Mouse (Mus musculus): Measurements from ENCODE around the gene Rasgrp1. TPM values are rescaled to one million over a fixed set of nuclear protein-coding genes. Genes with fewer than 3 reads are reported as not detected.

Gene Rasgrp1
- polyA plus RNA-seq (2012): 0.07 TPM in 1 of 2 replicates, not detected in the other

DNA sequence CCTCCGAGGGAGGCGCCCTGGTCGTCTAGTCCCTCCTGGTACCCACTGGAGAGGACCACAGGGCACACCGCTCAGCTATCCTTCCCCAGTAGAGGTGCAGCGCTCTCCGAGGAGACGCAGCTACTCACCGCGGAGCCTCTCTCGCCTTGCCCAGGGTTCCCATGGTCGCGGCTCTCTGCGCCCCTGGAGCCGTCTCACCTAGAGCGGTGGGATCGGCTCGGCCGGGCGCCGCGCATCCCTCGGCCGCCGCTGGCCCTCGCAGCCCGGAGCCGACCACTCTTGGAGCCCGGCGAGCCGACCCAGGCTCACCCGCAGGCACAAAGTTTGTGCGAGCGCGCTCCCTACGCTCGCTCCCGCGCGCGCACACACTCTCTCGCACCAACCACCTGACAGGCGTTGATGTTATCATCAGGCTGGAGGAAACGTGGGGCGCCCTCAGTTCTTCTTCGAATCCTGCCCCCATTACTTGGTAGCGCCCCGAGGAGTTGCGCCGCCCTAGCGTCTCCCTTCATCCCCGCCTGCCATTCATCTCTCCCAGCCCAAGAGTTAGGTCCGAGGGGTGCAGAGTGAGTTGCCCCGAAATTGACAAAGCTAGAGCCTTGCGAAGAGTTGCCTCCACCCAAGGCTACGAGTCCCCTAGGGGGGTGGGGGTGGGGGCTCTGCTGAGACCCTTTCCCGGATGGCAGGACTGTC, at the start of gene Rasgrp1:
Gene Rasgrp1, minus strand, starts transcription at position 455 of the 693 bp plus-strand sequence.
- Histone ChIP-seq H3K27me3 (ENCODE audit: control insufficient read depth) (peaks cover 27% of the 10 kb centered on the region), H3K36me3 (ENCODE audit: control insufficient read depth) (no peaks in the 10 kb centered on the region), H3K4me1 (ENCODE audit: control insufficient read depth) (peaks cover 2% of the 10 kb centered on the region), H3K4me3 (replicated peaks) (peak within 1 kb of the TSS; percentile 29), H3K9me3 (ENCODE audit: control insufficient read depth, low read length) (no peaks in the 10 kb centered on the region)
- TF ChIP-seq TAL1 (IDR thresholded peaks at IDR 0.05; ENCODE audit: low read length) (no peak), GATA1 (IDR thresholded peaks at IDR 0.05; ENCODE audit: low read length) (no peak)

DNA sequence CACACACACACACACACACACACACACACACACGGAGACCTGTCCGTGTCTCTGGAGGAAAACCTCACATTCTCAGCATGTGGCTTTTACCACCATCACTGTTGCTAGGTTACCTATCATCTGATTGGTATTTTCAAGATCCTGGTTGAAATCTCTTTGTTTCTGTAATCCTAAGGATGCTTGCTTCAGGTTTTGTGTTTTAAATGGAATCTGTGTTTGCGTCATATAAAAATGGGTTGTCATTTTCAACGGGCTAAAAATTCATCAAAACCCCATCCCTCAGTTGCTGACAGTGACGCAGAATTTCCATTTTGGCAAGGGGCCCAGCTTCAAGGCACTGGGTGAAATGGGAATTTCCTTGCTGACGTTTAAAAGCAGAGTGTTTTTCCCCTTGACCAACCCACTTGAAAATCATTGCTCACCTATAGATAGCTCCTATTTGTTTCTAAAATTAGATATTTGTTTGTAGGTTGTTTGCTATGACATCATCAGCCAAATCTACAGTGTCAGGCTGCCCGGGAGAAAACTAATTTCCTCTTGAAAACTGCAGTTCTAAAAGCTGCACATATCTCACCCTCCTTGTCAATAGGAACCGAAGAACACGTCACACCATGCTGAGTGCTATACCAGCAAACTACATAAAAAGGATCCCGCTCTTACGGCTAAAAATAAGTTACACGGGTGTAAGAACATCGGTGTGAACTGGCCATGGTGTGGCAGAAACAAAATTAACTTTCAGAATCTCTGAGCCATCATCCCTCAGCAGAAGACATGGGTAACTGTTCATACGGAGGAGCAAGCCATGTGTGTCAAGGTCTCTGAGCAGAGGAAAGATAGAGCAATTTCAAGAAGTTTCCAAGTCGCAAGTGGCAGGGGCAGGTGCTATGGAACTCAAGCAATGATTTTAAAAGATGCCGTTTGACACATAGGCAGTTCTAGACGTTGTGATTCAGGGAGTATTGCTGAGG, 47.4 kb upstream of the Rasgrp1 start:
- TF ChIP-seq GATA1 (IDR thresholded peaks at IDR 0.05; ENCODE audit: low read length) (no peak), TAL1 (IDR thresholded peaks at IDR 0.05; ENCODE audit: low read length) (no peak)
- Histone ChIP-seq H3K9me3 (ENCODE audit: control insufficient read depth, low read length) (no peaks in the 10 kb centered on the region), H3K4me3 (replicated peaks) (no peak overlapping the region), H3K4me1 (ENCODE audit: control insufficient read depth) (no peaks in the 10 kb centered on the region), H3K27me3 (ENCODE audit: control insufficient read depth) (no peaks in the 10 kb centered on the region), H3K36me3 (ENCODE audit: control insufficient read depth) (no peaks in the 10 kb centered on the region)

DNA sequence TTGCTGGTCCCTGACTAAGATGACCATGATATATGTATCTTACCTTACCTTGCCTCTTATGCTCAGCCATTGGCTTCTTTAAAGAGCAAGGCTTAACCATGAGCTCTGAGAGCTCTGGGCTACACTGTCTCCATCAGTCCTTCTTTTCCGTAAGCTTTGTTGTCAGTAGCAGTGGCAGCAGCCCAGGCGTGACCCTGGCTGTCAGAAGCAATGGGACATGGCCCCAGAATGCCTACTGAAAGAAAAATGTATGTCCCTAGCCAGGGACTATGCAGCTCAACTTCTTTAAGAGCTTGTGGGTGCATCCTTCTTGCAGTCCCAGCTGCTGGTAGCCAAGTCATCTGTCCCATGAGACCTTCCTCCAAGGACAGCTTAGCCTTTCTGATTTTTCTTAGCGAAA, 46.7 kb upstream of the Rasgrp1 start:
- Histone ChIP-seq H3K4me3 (replicated peaks) (no peak overlapping the region), H3K36me3 (ENCODE audit: control insufficient read depth) (no peaks in the 10 kb centered on the region), H3K9me3 (ENCODE audit: control insufficient read depth, low read length) (no peaks in the 10 kb centered on the region), H3K27me3 (ENCODE audit: control insufficient read depth) (no peaks in the 10 kb centered on the region), H3K4me1 (ENCODE audit: control insufficient read depth) (no peaks in the 10 kb centered on the region)
- TF ChIP-seq TAL1 (IDR thresholded peaks at IDR 0.05; ENCODE audit: low read length): no peak
- TF ChIP-seq GATA1 (IDR thresholded peaks at IDR 0.05; ENCODE audit: low read length): no peak

DNA sequence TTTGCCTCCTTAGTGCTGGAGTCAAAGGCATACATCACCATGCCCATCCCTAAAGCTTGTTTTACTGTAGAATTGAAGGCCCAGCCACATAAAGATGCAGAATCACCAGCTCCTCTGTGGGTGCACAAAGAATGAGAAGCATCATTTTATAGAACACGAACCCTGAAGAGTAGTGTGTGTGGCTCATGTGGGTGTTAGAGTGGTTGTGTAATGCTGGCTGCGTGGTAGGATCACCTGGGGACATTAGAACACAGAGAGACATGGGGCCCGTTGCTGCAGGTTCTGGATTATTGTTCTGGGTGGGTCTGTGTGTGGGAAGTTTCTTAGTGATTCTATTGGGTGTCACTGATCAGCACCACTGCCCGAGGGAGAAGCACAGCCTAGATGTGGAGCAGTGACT, 45.3 kb upstream of the Rasgrp1 start:
- no peaks in the 10 kb centered on the region for H3K36me3 ChIP-seq (ENCODE audit: control insufficient read depth)
- H3K4me3 ChIP-seq (replicated peaks): no peak overlapping the region
- H3K4me1 ChIP-seq (ENCODE audit: control insufficient read depth): no peaks in the 10 kb centered on the region
- no peaks in the 10 kb centered on the region for H3K27me3 ChIP-seq (ENCODE audit: control insufficient read depth)
- H3K9me3 ChIP-seq (ENCODE audit: control insufficient read depth, low read length): no peaks in the 10 kb centered on the region
- TF ChIP-seq TAL1 (IDR thresholded peaks at IDR 0.05; ENCODE audit: low read length): no peak
- TF ChIP-seq GATA1 (IDR thresholded peaks at IDR 0.05; ENCODE audit: low read length): no peak

DNA sequence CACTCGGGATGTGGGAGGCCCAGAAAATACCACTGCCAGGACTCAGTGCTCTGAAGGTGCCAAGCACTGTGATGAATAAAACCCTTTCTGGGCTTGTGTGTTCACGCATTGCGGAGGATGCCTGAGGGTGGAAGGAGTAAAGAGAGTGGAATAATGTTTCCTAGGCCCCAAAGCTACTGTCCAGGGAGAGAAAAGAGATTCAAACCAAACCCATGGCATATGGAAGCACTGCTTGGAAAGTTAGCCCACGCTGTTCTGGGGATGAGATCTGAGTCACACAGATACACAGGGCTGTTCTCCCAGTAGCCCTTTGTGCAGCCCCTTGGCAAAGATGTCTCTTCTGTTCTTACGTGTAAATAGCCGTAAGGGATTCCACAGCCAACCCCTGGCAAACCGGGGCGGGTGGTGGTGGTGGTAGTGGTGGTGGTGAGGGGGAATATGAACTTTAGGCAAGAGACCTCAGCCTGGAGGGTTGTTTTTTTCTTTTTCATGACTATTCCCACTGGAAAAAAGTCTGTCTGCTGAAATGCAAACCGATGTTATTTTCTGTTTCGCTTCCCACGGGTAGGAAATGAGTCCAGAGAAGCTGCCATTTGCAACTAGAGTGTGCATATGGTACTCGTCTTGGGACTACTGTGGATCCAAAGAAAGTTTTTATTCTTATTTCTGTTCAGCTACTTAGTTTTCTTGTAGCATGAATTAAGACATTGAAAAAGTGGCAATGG, 44.3 kb upstream of the Rasgrp1 start:
- Histone ChIP-seq H3K36me3 (ENCODE audit: control insufficient read depth) (no peaks in the 10 kb centered on the region), H3K4me3 (replicated peaks) (no peak overlapping the region), H3K4me1 (ENCODE audit: control insufficient read depth) (no peaks in the 10 kb centered on the region), H3K27me3 (ENCODE audit: control insufficient read depth) (no peaks in the 10 kb centered on the region), H3K9me3 (ENCODE audit: control insufficient read depth, low read length) (no peaks in the 10 kb centered on the region)
- TF ChIP-seq GATA1 (IDR thresholded peaks at IDR 0.05; ENCODE audit: low read length): no peak
- no peak for TF ChIP-seq TAL1 (IDR thresholded peaks at IDR 0.05; ENCODE audit: low read length)

DNA sequence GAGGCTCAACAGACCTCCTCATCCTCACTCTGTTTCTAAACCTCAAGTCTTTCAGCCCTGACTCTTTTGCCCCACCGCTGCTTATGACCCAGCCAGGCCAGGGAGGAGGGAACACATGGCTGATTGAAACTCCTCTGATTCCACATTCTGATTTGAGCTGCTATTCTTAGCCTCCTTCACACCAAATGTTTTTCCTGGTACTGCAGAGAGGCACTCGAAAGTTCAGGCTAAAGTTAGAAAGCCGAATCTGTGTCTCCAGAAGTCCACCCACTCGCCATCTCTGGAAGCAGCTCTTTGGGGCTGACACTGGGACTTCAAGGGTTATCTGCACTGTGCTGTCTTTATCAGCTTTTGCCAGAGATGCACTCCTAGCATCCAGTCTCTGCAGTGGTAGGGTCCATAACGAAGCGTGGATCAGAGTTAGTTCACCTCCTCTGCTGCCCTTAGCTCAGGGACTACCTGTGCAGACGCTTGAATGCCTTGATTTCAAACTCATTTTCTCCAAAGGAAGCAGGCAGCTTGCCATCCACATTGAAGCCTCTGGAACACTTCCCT, 43.3 kb upstream of the Rasgrp1 start:
- TF ChIP-seq TAL1 (IDR thresholded peaks at IDR 0.05; ENCODE audit: low read length): no peak
- TF ChIP-seq GATA1 (IDR thresholded peaks at IDR 0.05; ENCODE audit: low read length): no peak
- no peaks in the 10 kb centered on the region for H3K4me1 ChIP-seq (ENCODE audit: control insufficient read depth)
- H3K36me3 ChIP-seq (ENCODE audit: control insufficient read depth): no peaks in the 10 kb centered on the region
- no peak overlapping the region for H3K4me3 ChIP-seq (replicated peaks)
- H3K27me3 ChIP-seq (ENCODE audit: control insufficient read depth): no peaks in the 10 kb centered on the region
- H3K9me3 ChIP-seq (ENCODE audit: control insufficient read depth, low read length): no peaks in the 10 kb centered on the region

DNA sequence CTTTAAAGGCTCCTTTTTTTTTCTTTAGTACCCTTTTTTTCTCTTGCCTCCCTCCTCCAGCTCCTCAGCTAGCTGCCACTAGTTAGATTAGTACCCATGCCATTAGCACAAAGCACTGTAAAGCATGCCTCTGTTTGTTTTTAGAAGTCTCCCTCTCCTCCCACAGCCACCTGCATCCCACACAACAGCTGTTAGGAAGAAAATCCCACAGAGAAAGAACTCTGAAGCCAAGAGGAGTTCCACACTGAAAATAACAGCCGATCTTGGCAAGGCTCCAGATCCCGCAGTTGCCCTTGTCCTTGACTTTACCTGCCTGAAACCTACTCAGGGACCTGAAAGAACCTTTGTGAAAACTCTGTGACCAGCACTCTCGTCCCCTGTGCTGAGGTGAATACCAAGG, 38.5 kb upstream of the Rasgrp1 start:
- no peaks in the 10 kb centered on the region for H3K27me3 ChIP-seq (ENCODE audit: control insufficient read depth)
- H3K4me1 ChIP-seq (ENCODE audit: control insufficient read depth): no peaks in the 10 kb centered on the region
- no peaks in the 10 kb centered on the region for H3K36me3 ChIP-seq (ENCODE audit: control insufficient read depth)
- TF ChIP-seq GATA1 (IDR thresholded peaks at IDR 0.05; ENCODE audit: low read length) (no peak), TAL1 (IDR thresholded peaks at IDR 0.05; ENCODE audit: low read length) (no peak)
- no peak overlapping the region for H3K4me3 ChIP-seq (replicated peaks)
- no peaks in the 10 kb centered on the region for H3K9me3 ChIP-seq (ENCODE audit: control insufficient read depth, low read length)

DNA sequence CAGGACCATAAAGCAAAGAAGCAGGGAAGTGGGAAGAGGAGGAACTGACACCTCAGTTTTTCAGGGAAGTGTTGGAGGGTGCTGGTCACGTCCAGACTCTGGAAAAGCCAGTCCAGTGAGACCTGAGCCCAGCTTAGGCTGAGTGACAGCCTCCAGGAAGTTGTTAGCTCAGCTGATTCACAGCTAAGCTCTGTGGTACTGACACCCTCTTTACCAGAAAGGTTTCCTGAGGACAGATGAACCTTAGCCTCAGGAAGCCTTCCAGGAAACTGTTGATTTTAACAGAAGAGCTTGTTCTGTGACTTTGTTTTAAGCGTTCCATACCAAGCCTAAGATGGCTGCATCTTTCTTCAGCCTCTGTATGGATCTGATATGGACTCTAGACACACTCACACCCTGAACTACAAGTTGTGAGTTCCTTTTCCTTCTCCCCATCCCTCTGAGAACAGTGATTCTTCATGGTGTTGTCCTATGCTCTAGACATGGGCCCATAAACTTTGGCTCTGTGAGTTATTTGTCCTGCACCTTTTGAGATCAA, 31.6 kb upstream of the Rasgrp1 start:
- TF ChIP-seq TAL1 (IDR thresholded peaks at IDR 0.05; ENCODE audit: low read length) (no peak), GATA1 (IDR thresholded peaks at IDR 0.05; ENCODE audit: low read length) (no peak)
- Histone ChIP-seq H3K36me3 (ENCODE audit: control insufficient read depth) (no peaks in the 10 kb centered on the region), H3K4me3 (replicated peaks) (no peak overlapping the region), H3K4me1 (ENCODE audit: control insufficient read depth) (no peaks in the 10 kb centered on the region), H3K9me3 (ENCODE audit: control insufficient read depth, low read length) (no peaks in the 10 kb centered on the region), H3K27me3 (ENCODE audit: control insufficient read depth) (no peaks in the 10 kb centered on the region)

Measured in erythroblast, embryonic 14.5 days (primary cell).